Mouse (Mus musculus): ENCODE results near the gene Mettl15. TPM values are rescaled to one million over a fixed set of nuclear protein-coding genes. Genes with fewer than 3 reads are reported as not detected.

Gene Mettl15
- 11.4 and 12.9 TPM in 2 replicates for polyA plus RNA-seq (2016; fragmentation: Nextera tagmentation; extraction: Ambion mirVana)

DNA sequence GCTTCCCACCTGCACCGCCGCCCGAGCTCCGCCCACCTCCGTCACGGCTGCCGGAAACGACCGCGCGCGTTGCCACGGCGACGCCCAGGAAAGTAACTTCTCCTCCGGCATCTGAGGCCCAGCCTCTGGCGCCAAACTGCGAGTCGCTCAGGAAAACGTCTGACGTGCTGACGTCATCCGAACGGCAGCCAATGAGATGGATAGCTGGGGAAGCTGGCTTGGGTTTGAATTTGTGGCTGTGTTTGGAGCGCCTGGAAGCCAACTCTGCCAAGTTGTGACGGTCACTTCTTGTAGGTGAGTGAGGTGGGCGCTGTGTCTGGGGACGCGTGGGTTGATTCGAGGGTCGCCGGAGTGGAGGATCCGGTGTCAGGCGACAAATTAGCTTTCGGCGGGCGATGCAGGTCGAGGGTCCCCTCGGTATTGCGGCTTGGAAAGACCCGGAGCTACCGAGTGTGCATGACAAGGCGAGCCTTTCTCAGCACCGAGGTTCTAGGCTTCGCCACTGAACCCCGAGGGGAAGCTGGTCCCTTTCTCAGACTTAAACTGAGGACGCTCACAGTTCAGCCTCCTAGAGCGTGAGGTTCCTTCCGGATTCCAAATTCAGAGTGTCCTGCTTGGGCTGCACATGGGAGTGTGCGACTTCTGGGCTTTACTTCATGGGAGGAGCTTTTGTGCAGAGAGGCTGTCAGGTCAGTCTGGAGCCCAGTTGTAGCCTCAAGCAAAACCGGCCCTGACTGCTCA is at the start of gene Mettl15, which contains the start of gene Kif18a:
TSS of gene Mettl15 (minus strand) at position 149 of the 741 bp plus-strand sequence.
TSS of gene Kif18a (plus strand) at position 139 of the 741 bp plus-strand sequence.
- Histone ChIP-seq H3K4me2 (peak within 1 kb of the TSS; percentile 67), H3K4me3 (replicated peaks) (peak within 1 kb of the TSS; percentile 68), H3K27ac (peak within 1 kb of the TSS; percentile 86), H3K9ac (peak within 1 kb of the TSS; percentile 67), H3K4me1 (peaks cover 14% of the 10 kb centered on the region), H3K27me3 (no peaks in the 10 kb centered on the region), H3K36me3 (replicated peaks) (no peaks in the 10 kb centered on the region), H3K9me3 (no peaks in the 10 kb centered on the region)
- ATAC-seq (ENCODE audit: low FRiP score), result peak; percentile 98
- WGBS, result under 1% methylated on average over 51 of the region's 51 CpGs

DNA sequence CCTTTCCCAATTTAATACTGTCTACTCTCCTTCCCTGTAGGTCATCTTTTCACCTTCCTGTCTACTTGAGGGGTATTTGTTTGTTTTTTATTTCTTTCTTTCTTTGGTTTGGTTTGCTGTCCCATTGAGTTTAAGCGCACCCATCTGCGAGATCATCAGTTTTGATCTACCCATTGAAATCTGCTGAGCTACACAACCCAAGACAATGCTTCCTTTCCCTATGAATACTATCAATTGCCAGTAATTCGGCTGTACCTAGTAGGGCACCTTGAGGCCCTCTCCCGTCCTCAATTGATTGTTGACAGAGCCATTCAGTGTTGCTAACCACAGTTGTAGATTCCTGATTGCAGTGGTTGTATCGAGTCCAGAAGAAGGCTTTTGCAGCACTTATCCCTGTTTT is 30.8 kb upstream of the Mettl15 start:
- Histone ChIP-seq H3K27ac (no peak overlapping the region), H3K9ac (no peak overlapping the region), H3K9me3 (no peaks in the 10 kb centered on the region), H3K4me1 (no peaks in the 10 kb centered on the region), H3K4me2 (no peak overlapping the region), H3K36me3 (replicated peaks) (peaks cover 41% of the 10 kb centered on the region), H3K4me3 (replicated peaks) (no peak overlapping the region), H3K27me3 (no peaks in the 10 kb centered on the region)
- ATAC-seq (ENCODE audit: low FRiP score), result no peak
- 94% methylated on average over 5 of the region's 5 CpGs for WGBS

DNA sequence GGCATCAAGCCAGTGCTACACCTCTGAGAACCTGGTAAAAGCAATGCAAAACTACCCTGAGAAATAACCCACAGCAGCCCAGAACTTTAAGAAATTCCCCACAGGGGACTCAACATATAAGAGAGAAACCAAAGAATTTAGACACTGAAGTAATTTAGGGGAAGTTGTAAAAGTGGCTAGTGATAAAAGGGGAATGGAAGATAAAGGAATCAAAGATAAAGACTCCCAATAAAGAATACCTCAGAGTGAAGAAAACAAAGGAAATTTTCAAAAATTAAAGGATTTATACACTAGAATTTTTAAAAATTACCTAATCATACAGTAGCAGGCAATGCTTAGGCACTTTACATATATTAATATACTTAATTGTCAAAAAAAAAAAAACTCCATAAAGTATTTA is 23.1 kb upstream of the Mettl15 start:
- H3K36me3 ChIP-seq (replicated peaks), result peaks cover 23% of the 10 kb centered on the region
- H3K4me1 ChIP-seq, result no peaks in the 10 kb centered on the region
- H3K27ac ChIP-seq, result no peak overlapping the region
- no peak overlapping the region for H3K9ac ChIP-seq
- no peak for ATAC-seq (ENCODE audit: low FRiP score)
- H3K4me2 ChIP-seq, result no peak overlapping the region
- H3K27me3 ChIP-seq, result no peaks in the 10 kb centered on the region
- H3K4me3 ChIP-seq (replicated peaks), result no peak overlapping the region
- H3K9me3 ChIP-seq, result no peaks in the 10 kb centered on the region

DNA sequence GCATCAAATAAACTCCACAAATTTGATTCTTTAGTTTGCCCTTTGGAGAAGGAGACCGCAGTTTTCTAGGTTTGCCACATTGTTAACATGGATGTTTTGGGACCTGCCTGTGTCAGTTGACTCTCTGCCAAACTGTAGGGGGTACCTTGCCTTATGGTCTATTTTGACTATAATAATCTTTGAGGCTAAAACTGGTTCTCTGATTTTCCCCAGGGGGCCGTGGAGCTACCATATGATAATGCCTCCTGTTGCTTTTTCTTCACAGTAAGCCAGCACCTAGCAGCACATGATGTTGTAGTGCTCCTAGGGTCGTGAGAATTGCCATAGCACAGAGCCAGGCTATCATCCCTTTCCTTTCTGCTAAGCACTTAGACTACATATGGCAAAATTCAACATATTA is 21.7 kb upstream of the Mettl15 start:
- no peak overlapping the region for H3K9ac ChIP-seq
- H3K4me1 ChIP-seq, result no peaks in the 10 kb centered on the region
- WGBS, result 89% methylated on average over 3 of the region's 3 CpGs
- H3K9me3 ChIP-seq, result no peaks in the 10 kb centered on the region
- no peak for ATAC-seq (ENCODE audit: low FRiP score)
- H3K4me2 ChIP-seq, result no peak overlapping the region
- H3K4me3 ChIP-seq (replicated peaks), result no peak overlapping the region
- peaks cover 23% of the 10 kb centered on the region for H3K36me3 ChIP-seq (replicated peaks)
- no peaks in the 10 kb centered on the region for H3K27me3 ChIP-seq
- no peak overlapping the region for H3K27ac ChIP-seq

DNA sequence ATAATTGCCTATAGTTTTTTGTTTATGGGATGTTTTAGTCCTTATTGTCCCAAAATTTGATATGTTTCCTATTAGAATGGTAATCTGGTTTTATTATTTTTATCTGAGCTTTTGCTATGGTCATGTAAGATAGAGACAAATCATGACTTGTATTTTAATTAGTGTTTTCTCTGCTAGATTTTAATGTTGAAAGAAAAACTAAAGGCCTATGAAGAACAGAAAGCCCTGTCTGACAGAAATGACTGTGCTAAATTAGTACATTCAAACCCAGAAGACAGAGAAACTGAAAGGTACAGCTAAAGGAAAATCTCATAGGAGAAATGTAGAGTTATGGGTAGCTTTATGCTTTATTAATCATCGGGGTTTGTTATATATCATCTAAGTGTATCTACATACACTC is 17.6 kb upstream of the Mettl15 start:
- Histone ChIP-seq H3K4me2 (no peak overlapping the region), H3K9ac (no peak overlapping the region)
- ATAC-seq (ENCODE audit: low FRiP score), result no peak

DNA sequence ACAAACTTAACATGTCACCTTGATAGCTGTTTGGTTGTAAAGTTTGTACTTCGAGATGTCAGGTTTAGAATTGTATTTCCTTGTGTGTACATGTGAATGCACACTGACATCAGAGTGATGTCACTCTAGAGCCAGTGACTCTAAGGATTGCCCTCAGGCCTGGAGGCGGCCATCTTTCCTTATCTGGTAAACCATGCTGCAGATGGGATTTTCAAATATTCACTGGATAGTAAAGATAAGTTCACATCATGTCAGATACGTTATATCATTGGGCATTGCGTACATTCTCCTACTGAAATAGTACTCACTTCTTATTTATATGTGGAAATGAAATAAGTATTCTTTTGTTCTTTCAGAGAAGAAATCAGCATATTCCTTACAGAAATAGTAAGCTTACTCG is 15.7 kb upstream of the Mettl15 start:
- no peak overlapping the region for H3K4me2 ChIP-seq
- no peak overlapping the region for H3K4me3 ChIP-seq (replicated peaks)
- no peak overlapping the region for H3K27ac ChIP-seq
- ATAC-seq (ENCODE audit: low FRiP score), result no peak
- no peak overlapping the region for H3K9ac ChIP-seq
- H3K27me3 ChIP-seq, result no peaks in the 10 kb centered on the region
- H3K4me1 ChIP-seq, result no peaks in the 10 kb centered on the region
- 88% methylated on average over 5 of the region's 5 CpGs for WGBS
- H3K36me3 ChIP-seq (replicated peaks), result peaks cover 32% of the 10 kb centered on the region
- H3K9me3 ChIP-seq, result no peaks in the 10 kb centered on the region

More for the DNA sequence above, 17.6 kb upstream of the Mettl15 start:
- Histone ChIP-seq H3K27me3 (no peaks in the 10 kb centered on the region), H3K4me3 (replicated peaks) (no peak overlapping the region), H3K9me3 (no peaks in the 10 kb centered on the region), H3K4me1 (no peaks in the 10 kb centered on the region), H3K36me3 (replicated peaks) (peaks cover 33% of the 10 kb centered on the region), H3K27ac (no peak overlapping the region)
- WGBS, result 100% methylated on average over 1 of the region's 1 CpGs

DNA sequence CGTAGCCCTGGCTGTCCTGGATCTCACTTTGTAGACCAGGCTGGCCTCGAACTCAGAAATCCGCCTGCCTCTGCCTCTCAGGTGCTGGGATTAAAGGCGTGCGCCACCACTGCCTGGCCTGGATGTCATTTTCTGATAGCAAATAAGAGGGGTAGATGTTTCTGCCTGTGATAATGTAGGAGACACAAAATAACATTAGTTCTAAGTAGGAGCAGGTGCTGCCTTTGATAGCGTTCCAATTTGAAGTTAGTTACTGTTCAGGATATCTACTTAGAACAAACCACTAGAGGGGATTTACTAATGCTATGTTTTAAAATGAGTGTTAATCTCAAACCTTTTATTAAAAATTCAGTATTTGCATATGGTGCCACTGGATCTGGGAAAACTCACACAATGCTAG is 8.8 kb upstream of the Mettl15 start:
- ATAC-seq (ENCODE audit: low FRiP score), result no peak
- Histone ChIP-seq H3K4me2 (no peak overlapping the region), H3K9me3 (no peaks in the 10 kb centered on the region), H3K27me3 (no peaks in the 10 kb centered on the region), H3K9ac (no peak overlapping the region), H3K36me3 (replicated peaks) (peaks cover 25% of the 10 kb centered on the region), H3K27ac (no peak overlapping the region), H3K4me3 (replicated peaks) (no peak overlapping the region), H3K4me1 (no peaks in the 10 kb centered on the region)
- WGBS, result 99% methylated on average over 6 of the region's 6 CpGs

DNA sequence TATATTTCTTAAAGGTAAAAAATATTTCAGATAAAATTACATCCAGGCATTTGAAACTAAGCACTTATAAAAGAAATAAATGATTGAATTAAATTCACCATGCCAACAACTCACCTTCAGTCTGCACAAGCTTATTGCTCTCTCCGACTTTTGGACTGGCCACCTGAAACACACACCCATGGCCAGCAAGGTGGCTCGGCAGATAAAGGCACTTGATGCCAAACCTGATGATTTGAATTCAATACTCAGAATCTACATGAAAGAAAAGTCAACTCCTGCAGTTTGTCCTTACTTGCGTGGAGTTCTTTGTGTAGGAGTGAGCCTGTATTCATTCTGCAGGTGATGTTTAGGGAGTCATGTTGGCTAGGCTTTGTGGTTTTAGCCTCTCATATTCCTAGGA is 3.6 kb upstream of the Mettl15 start:
- H3K27me3 ChIP-seq, result no peaks in the 10 kb centered on the region
- H3K27ac ChIP-seq, result no peak overlapping the region
- H3K4me2 ChIP-seq, result no peak overlapping the region
- H3K4me3 ChIP-seq (replicated peaks), result no peak overlapping the region
- H3K4me1 ChIP-seq, result peaks cover 10% of the 10 kb centered on the region
- H3K9me3 ChIP-seq, result no peaks in the 10 kb centered on the region
- WGBS, result 93% methylated on average over 3 of the region's 3 CpGs
- no peak for ATAC-seq (ENCODE audit: low FRiP score)
- no peaks in the 10 kb centered on the region for H3K36me3 ChIP-seq (replicated peaks)
- H3K9ac ChIP-seq, result no peak overlapping the region

DNA sequence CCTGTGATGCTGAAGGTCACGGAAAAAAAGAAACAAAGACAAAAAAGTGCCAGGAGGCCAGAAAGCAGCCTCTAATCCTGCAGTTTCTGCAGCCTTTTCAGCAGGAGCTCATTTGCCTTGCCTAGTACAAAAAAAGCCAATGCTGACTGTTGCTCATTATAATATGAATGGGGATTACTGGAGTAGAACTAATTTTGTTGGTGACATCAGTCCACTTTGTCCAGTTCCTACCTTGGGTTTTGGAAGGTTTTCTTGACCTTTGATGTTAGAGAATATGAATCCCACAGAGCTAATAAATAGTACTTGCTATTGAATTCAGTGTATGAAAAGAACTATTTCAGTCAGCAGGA is 768 bp upstream of the Mettl15 start:
- peak overlapping the region; percentile 67 for H3K9ac ChIP-seq
- peak; percentile 13; the same call in 1 of the 2 replicates for ATAC-seq (ENCODE audit: low FRiP score)
- H3K27me3 ChIP-seq, result no peaks in the 10 kb centered on the region
- peaks cover 14% of the 10 kb centered on the region for H3K4me1 ChIP-seq
- H3K4me3 ChIP-seq (replicated peaks), result peak overlapping the region; percentile 68
- peak overlapping the region; percentile 86 for H3K27ac ChIP-seq
- WGBS, result 0% methylated on average over 1 of the region's 1 CpGs
- peak overlapping the region; percentile 67 for H3K4me2 ChIP-seq
- no peaks in the 10 kb centered on the region for H3K9me3 ChIP-seq
- no peaks in the 10 kb centered on the region for H3K36me3 ChIP-seq (replicated peaks)

DNA sequence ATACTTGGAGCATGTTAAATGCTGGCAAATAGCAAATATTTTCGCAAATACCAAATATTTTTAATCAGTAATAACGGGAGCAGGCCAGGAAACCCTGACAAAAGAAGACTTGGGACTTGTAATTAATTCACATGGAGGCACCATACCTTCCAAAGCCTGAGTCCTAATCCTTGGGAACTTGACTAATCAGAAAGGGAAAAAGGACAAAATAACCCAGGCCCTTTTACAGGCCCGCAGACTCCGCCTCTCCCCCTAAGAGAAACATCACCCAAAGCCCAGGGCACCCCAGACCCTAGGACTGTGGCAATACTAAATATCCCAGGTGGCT is 312 bp downstream of the Mettl15 start:
- no peaks in the 10 kb centered on the region for H3K9me3 ChIP-seq
- no peaks in the 10 kb centered on the region for H3K27me3 ChIP-seq
- H3K4me1 ChIP-seq, result peaks cover 14% of the 10 kb centered on the region
- no peak for ATAC-seq (ENCODE audit: low FRiP score)
- peak overlapping the region; percentile 67 for H3K9ac ChIP-seq
- peak overlapping the region; percentile 68 for H3K4me3 ChIP-seq (replicated peaks)
- no peaks in the 10 kb centered on the region for H3K36me3 ChIP-seq (replicated peaks)
- H3K4me2 ChIP-seq, result peak overlapping the region; percentile 67
- peak overlapping the region; percentile 54; the same call in 1 of the 2 replicates for H3K27ac ChIP-seq
- WGBS, result 2% methylated on average over 4 of the region's 4 CpGs

DNA sequence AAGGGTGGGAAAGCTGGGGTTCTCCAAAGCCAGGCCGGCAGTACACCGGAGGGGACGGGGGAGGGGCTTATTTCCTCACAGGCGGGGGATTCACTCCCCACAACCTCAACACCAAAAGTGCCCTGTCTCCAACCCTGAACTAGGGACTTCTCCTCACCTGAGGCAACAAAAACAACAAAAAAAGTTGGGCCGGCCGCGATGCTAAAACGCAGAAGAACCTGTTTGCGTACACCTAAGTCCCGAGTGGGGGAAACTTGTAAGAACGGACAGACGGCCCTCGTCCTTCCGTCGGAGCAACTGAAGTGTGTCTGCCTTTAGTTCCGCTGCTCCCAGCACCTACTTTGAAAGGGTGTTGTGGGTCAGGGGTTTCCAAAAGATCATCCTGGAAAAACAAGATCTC is 2.5 kb downstream of the Mettl15 start:
- H3K4me2 ChIP-seq, result peak overlapping the region; percentile 60
- ATAC-seq (ENCODE audit: low FRiP score), result no peak
- WGBS, result under 1% methylated on average over 16 of the region's 16 CpGs
- no peaks in the 10 kb centered on the region for H3K36me3 ChIP-seq (replicated peaks)
- H3K9me3 ChIP-seq, result no peaks in the 10 kb centered on the region
- no peak overlapping the region for H3K27ac ChIP-seq
- peak overlapping the region; percentile 56 for H3K9ac ChIP-seq
- no peaks in the 10 kb centered on the region for H3K27me3 ChIP-seq
- peak overlapping the region; percentile 46 for H3K4me3 ChIP-seq (replicated peaks)
- H3K4me1 ChIP-seq, result peaks cover 14% of the 10 kb centered on the region

DNA sequence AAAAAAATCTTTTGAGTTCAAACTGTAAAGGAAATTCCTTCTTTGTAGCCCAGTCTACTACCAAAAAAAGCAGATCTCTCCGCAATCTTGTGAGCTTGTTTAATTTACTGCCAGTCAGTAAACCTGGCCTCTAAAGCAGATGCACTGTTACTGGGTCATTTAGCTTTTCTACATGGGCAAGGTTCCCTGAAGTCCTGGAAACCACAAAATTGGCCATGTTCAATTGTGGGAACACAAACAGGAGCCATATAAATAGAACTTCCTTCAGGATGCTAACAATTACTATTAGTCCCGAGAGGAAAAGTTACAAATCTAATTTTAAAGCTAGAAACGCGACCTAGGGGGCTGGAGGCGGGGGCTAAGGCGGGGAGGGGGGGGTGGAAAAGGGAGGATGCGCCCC is 3.0 kb downstream of the Mettl15 start:
- H3K4me2 ChIP-seq, result peak overlapping the region; percentile 60
- no peaks in the 10 kb centered on the region for H3K27me3 ChIP-seq
- H3K4me3 ChIP-seq (replicated peaks), result peak overlapping the region; percentile 46
- H3K9me3 ChIP-seq, result no peaks in the 10 kb centered on the region
- 10% methylated on average over 7 of the region's 7 CpGs for WGBS
- H3K9ac ChIP-seq, result peak overlapping the region; percentile 56
- no peak overlapping the region for H3K27ac ChIP-seq
- H3K4me1 ChIP-seq, result peaks cover 14% of the 10 kb centered on the region
- H3K36me3 ChIP-seq (replicated peaks), result no peaks in the 10 kb centered on the region
- ATAC-seq (ENCODE audit: low FRiP score), result no peak

DNA sequence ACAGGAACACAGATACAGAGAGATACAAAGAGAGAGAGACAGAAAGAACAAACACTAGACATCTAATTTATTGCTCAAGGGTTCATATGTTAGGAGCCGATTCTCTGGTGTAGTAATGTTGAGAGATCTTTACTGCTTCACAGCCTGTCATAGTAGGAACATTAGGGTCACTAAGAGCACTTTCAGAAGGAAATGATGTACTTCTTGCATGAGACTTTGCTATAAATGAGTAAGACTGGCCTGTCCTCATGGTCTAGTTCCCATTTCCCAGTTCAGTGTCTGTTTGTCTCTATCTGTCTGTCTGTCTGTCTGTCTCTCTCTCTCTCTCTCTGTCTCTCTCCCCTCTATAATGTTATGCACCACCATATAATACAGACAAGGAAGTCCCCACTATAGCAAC is 7.5 kb downstream of the Mettl15 start:
- no peaks in the 10 kb centered on the region for H3K36me3 ChIP-seq (replicated peaks)
- H3K4me3 ChIP-seq (replicated peaks), result no peak overlapping the region
- ATAC-seq (ENCODE audit: low FRiP score), result no peak
- no peak overlapping the region for H3K4me2 ChIP-seq
- peaks cover 4% of the 10 kb centered on the region; the same call in 1 of the 2 replicates for H3K4me1 ChIP-seq
- 83% methylated on average over 1 of the region's 1 CpGs for WGBS
- H3K27me3 ChIP-seq, result no peaks in the 10 kb centered on the region
- no peaks in the 10 kb centered on the region for H3K9me3 ChIP-seq
- H3K27ac ChIP-seq, result no peak overlapping the region
- no peak overlapping the region for H3K9ac ChIP-seq

All from forebrain, embryonic 12.5 days (tissue).